Mouse (Mus musculus): ENCODE data around the gene Fgf4. TPM values are rescaled to one million over a fixed set of nuclear protein-coding genes. Genes with fewer than 3 reads are reported as not detected.

Fgf4 gene
- polyA plus RNA-seq, 1 experiment from 2014 or later = not detected

DNA sequence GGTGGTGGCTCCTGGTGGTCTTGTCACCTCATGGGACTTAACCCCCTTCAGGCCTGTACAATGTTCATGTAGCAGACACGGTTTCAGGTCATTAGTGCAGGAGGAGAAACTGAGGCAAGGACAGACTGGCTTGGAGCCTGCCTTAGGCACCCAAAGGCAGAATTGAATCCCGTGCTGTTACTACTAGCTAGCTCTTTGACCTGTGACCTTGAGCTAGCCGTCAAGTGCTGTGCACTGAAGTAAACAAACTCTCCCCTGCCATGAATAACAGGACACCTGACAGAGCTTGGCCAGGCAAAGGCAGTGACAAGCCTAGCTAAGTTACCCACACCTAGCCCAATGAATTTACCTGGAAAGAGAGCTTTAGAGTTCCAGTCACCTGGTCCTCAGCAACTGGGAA, 7.8 kb downstream of the Fgf4 start:
- Histone ChIP-seq H3K36me3 (no peaks in the 10 kb centered on the region), H3K27me3 (replicated peaks) (peaks cover 23% of the 10 kb centered on the region), H3K4me3 (replicated peaks) (no peak overlapping the region), H3K9ac (no peak overlapping the region), H3K4me1 (replicated peaks) (no peaks in the 10 kb centered on the region), H3K27ac (no peak overlapping the region), H3K4me2 (replicated peaks) (no peak overlapping the region), H3K9me3 (no peaks in the 10 kb centered on the region)
- ATAC-seq = no peak
- WGBS = 34% methylated on average over 3 of the region's 3 CpGs

- H3K4me1 ChIP-seq (replicated peaks) = peaks cover 13% of the 10 kb centered on the region
- no peak overlapping the region for H3K4me3 ChIP-seq (replicated peaks)
- ATAC-seq = no peak
- H3K9ac ChIP-seq = no peak overlapping the region
- H3K27me3 ChIP-seq (replicated peaks) = peaks cover 39% of the 10 kb centered on the region
- no peak overlapping the region for H3K4me2 ChIP-seq (replicated peaks)
- WGBS = 85% methylated on average over 7 of the region's 7 CpGs
- no peaks in the 10 kb centered on the region for H3K36me3 ChIP-seq
- H3K27ac ChIP-seq = no peak overlapping the region
- no peaks in the 10 kb centered on the region for H3K9me3 ChIP-seq
Measured at GRCm38 (mm10) chr7:144857158-144857557, 10.0 kb downstream of the Fgf4 start.

DNA sequence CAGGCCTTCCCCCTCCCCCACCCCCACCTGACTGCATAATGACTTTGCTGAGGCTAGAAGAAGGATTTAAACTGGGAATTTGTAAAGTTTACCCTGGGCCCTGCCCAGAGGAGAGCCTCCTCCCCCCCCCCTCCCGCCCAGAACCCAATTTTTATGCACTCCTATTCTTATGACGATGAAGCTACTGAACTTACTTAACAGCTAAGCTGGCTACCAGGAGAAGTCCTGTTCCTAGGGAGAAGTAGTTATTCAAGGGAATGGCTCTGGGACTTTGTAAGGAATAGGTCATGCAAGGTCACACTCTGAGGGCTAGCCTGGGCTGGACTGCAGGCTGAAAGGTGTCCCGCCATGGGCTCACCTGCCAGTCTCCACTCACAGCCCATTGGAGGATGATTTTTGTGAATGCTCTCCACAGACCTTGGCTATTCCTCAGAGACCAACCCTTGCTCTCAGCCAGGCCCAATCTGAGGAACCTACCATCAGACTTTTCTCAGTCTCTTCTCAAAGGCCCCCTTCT, 10.7 kb downstream of the Fgf4 start:
- WGBS = 74% methylated on average over 3 of the region's 3 CpGs
- Histone ChIP-seq H3K27ac (no peak overlapping the region), H3K9me3 (no peaks in the 10 kb centered on the region), H3K36me3 (no peaks in the 10 kb centered on the region), H3K27me3 (replicated peaks) (peaks cover 45% of the 10 kb centered on the region), H3K9ac (no peak overlapping the region), H3K4me3 (replicated peaks) (no peak overlapping the region), H3K4me2 (replicated peaks) (no peak overlapping the region), H3K4me1 (replicated peaks) (peaks cover 14% of the 10 kb centered on the region)
- no peak for ATAC-seq

GRCm38 (mm10) chr7:144858702-144859101, 11.5 kb downstream of the Fgf4 start:
- no peak overlapping the region for H3K4me3 ChIP-seq (replicated peaks)
- H3K27me3 ChIP-seq (replicated peaks) = peaks cover 54% of the 10 kb centered on the region
- peaks cover 14% of the 10 kb centered on the region for H3K4me1 ChIP-seq (replicated peaks)
- H3K36me3 ChIP-seq = no peaks in the 10 kb centered on the region
- H3K27ac ChIP-seq = no peak overlapping the region
- no peak overlapping the region for H3K9ac ChIP-seq
- no peaks in the 10 kb centered on the region for H3K9me3 ChIP-seq
- H3K4me2 ChIP-seq (replicated peaks) = no peak overlapping the region
- 73% methylated on average over 1 of the region's 1 CpGs for WGBS
- ATAC-seq = no peak

DNA sequence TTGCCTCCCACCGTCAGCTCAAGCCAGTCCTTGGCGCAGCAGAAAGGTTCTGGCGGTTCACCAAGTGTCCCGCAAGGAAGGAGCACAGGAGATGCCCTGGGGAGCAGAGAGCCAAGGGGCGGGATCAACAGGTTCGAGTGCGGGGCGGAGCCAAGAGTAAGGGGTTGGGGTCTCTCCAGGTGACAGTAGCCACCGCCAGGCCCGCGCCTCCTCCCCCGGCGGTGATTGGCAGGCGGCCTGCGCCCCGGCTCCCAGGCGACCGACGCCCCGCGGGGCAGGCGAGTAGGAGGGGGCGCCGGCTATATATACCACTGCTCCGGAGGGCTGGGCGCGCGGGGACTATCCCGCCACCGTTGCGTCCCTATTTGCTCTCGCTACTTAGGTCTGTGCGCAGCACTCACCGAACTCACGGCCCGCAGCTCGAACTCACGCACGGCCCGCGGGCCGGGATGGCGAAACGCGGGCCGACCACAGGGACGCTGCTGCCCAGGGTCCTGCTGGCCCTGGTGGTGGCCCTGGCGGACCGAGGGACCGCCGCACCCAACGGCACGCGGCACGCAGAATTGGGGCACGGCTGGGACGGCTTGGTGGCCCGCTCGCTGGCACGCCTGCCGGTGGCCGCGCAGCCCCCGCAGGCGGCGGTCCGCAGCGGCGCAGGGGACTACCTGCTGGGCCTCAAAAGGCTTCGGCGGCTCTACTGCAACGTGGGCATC, 14.0 kb downstream of the Fgf4 start:
- Histone ChIP-seq H3K27ac (no peak overlapping the region), H3K4me3 (replicated peaks) (peak overlapping the region; percentile 23), H3K27me3 (replicated peaks) (peaks cover 75% of the 10 kb centered on the region), H3K9me3 (no peaks in the 10 kb centered on the region), H3K36me3 (no peaks in the 10 kb centered on the region), H3K4me1 (replicated peaks) (peaks cover 14% of the 10 kb centered on the region), H3K4me2 (replicated peaks) (peak overlapping the region; percentile 47), H3K9ac (no peak overlapping the region)
- no peak for ATAC-seq
- WGBS = under 1% methylated on average over 72 of the region's 72 CpGs

DNA sequence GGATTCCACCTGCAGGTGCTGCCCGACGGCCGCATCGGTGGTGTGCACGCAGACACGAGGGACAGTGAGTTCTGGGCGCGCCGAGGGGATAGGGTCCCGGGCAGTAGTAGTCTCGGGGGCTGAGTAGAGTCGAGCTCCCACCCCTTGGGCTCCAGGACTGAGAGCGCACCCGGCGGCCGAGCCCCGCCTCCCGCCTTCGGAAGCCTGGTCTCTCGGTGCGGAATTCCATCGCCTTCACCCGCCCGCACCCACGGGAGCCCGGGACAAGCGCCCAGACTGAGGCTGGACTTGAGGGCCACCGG, 14.6 kb downstream of the Fgf4 start:
- peak overlapping the region; percentile 47 for H3K4me2 ChIP-seq (replicated peaks)
- peaks cover 14% of the 10 kb centered on the region for H3K4me1 ChIP-seq (replicated peaks)
- 0% methylated on average over 27 of the region's 28 CpGs for WGBS
- peaks cover 77% of the 10 kb centered on the region for H3K27me3 ChIP-seq (replicated peaks)
- H3K4me3 ChIP-seq (replicated peaks) = peak overlapping the region; percentile 23
- H3K9ac ChIP-seq = no peak overlapping the region
- H3K27ac ChIP-seq = no peak overlapping the region
- H3K9me3 ChIP-seq = no peaks in the 10 kb centered on the region
- no peak for ATAC-seq
- H3K36me3 ChIP-seq = no peaks in the 10 kb centered on the region

DNA sequence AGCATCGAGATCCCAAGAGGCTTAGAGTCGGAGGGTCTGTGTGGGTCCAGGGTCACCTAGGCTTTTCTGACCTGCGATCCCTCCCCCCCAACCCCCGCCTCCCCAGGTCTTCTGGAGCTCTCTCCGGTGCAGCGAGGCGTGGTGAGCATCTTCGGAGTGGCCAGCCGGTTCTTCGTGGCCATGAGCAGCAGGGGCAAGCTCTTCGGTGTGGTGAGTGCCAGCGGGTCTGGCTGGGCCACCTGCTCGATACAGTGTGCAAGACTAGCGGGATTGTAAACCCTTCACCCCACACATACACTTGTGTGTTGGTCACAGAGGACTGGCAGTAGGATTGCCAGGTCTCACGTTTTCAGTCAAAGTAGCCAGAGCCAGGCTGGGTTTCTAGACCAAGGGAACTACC, 15.0 kb downstream of the Fgf4 start:
- Histone ChIP-seq H3K27ac (no peak overlapping the region), H3K9me3 (no peaks in the 10 kb centered on the region), H3K36me3 (no peaks in the 10 kb centered on the region), H3K4me2 (replicated peaks) (peak overlapping the region; percentile 47), H3K9ac (no peak overlapping the region), H3K4me1 (replicated peaks) (peaks cover 14% of the 10 kb centered on the region), H3K27me3 (replicated peaks) (peaks cover 81% of the 10 kb centered on the region), H3K4me3 (replicated peaks) (peak overlapping the region; percentile 23; the same call in 1 of the 2 replicates)
- no peak for ATAC-seq
- 2% methylated on average over 15 of the region's 15 CpGs for WGBS

DNA sequence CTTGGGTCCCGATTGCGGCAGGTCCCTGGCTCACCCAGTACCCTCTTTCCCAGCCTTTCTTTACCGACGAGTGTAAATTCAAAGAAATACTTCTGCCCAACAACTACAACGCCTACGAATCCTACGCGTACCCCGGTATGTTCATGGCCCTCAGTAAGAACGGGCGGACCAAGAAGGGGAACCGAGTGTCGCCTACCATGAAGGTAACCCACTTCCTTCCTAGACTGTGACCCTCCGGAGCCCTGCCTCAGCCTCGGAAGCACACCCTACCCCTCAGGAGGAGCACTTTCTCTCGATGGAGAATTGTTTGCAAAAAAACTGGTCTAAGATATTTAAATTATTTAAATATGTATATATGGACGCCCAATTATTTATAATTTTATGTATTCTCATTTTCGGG, 15.5 kb downstream of the Fgf4 start:
- Histone ChIP-seq H3K4me1 (replicated peaks) (peaks cover 14% of the 10 kb centered on the region), H3K27me3 (replicated peaks) (peaks cover 86% of the 10 kb centered on the region), H3K9me3 (no peaks in the 10 kb centered on the region), H3K9ac (no peak overlapping the region), H3K4me2 (replicated peaks) (no peak overlapping the region), H3K27ac (no peak overlapping the region), H3K4me3 (replicated peaks) (no peak overlapping the region), H3K36me3 (no peaks in the 10 kb centered on the region)
- 5% methylated on average over 18 of the region's 18 CpGs for WGBS
- ATAC-seq = no peak

GRCm38 (mm10) chr7:144863196-144863595, 16.0 kb downstream of the Fgf4 start:
- Histone ChIP-seq H3K27ac (no peak overlapping the region), H3K4me2 (replicated peaks) (no peak overlapping the region), H3K27me3 (replicated peaks) (peaks cover 84% of the 10 kb centered on the region), H3K4me1 (replicated peaks) (peaks cover 14% of the 10 kb centered on the region), H3K36me3 (no peaks in the 10 kb centered on the region), H3K9me3 (no peaks in the 10 kb centered on the region), H3K4me3 (replicated peaks) (no peak overlapping the region), H3K9ac (no peak overlapping the region)
- ATAC-seq = no peak
- WGBS = 2% methylated on average over 11 of the region's 11 CpGs

DNA sequence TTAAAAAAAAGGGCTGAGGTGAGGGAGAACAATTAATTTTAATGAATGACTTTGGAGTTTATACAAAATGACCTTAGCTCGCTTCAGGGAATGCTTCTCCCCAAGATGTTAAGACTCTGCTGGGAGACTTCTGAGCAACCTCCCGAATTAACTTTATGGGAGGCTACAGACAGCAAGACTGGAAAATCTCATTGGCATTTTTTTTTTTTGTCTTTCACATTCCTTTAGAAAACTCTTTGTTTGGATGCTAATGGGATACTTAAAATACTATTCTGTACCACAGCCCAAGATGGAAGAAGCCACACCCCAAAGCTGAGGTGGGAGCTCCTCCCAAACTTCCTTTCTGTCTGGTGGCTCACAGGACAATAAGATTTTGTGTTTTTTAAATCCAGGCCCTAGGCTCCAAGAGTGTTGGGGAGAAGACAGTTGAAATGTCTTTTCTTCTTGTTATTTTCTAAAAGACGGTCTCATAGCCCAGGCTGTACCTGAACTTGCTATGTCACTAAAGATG, 17.0 kb downstream of the Fgf4 start:
- no peak for ATAC-seq
- no peak overlapping the region for H3K4me2 ChIP-seq (replicated peaks)
- 46% methylated on average over 3 of the region's 3 CpGs for WGBS
- H3K27me3 ChIP-seq (replicated peaks) = peaks cover 76% of the 10 kb centered on the region
- H3K36me3 ChIP-seq = no peaks in the 10 kb centered on the region
- H3K4me1 ChIP-seq (replicated peaks) = peaks cover 14% of the 10 kb centered on the region
- no peak overlapping the region for H3K4me3 ChIP-seq (replicated peaks)
- H3K27ac ChIP-seq = no peak overlapping the region
- H3K9me3 ChIP-seq = no peaks in the 10 kb centered on the region
- H3K9ac ChIP-seq = no peak overlapping the region

GRCm38 (mm10) chr7:144867161-144867560, 20.0 kb downstream of the Fgf4 start:
- Histone ChIP-seq H3K27ac (no peak overlapping the region), H3K4me1 (replicated peaks) (0 out of 2 replicates have a peak, but pooled peaks cover under 1% of the 10 kb centered on the region), H3K9me3 (no peaks in the 10 kb centered on the region), H3K4me3 (replicated peaks) (no peak overlapping the region), H3K9ac (no peak overlapping the region), H3K36me3 (no peaks in the 10 kb centered on the region), H3K4me2 (replicated peaks) (no peak overlapping the region), H3K27me3 (replicated peaks) (peaks cover 47% of the 10 kb centered on the region)
- WGBS = 56% methylated on average over 4 of the region's 4 CpGs
- ATAC-seq = no peak

GRCm38 (mm10) chr7:144867602-144868001, 20.4 kb downstream of the Fgf4 start:
- WGBS = 77% methylated on average over 8 of the region's 8 CpGs
- ATAC-seq = no peak
- Histone ChIP-seq H3K4me2 (replicated peaks) (no peak overlapping the region), H3K9me3 (no peaks in the 10 kb centered on the region), H3K4me3 (replicated peaks) (no peak overlapping the region), H3K9ac (no peak overlapping the region), H3K4me1 (replicated peaks) (no peaks in the 10 kb centered on the region), H3K36me3 (no peaks in the 10 kb centered on the region), H3K27me3 (replicated peaks) (peaks cover 43% of the 10 kb centered on the region), H3K27ac (no peak overlapping the region)

DNA sequence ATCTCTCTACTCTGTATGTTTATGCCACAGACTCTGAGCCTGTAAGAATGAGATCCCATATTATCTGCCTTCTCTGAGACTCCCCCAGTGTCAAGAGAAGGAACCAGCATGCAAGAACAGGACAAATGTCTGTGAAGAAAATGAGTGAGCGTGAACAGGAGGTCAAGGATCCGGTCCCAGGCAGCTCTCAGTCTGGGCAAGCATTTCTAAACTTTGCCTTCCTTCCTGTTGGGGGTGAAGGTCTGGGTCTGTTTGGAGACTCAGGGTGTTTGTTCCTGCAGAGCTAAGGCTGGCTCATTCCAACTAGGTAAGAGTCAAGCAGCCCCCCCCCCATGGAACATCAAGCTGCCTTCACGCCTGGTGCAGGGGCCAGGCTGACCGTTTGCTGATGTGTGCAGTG, 25.3 kb downstream of the Fgf4 start:
- Histone ChIP-seq H3K27ac (no peak overlapping the region), H3K4me1 (replicated peaks) (no peaks in the 10 kb centered on the region), H3K27me3 (replicated peaks) (peaks cover 5% of the 10 kb centered on the region; the same call in 1 of the 2 replicates), H3K4me2 (replicated peaks) (no peak overlapping the region), H3K36me3 (no peaks in the 10 kb centered on the region), H3K9ac (no peak overlapping the region), H3K9me3 (no peaks in the 10 kb centered on the region), H3K4me3 (replicated peaks) (no peak overlapping the region)
- WGBS = 72% methylated on average over 4 of the region's 4 CpGs
- ATAC-seq = no peak
